Mouse (Mus musculus) yolk sac, embryonic 10.5 days (tissue): ENCODE data around the gene Mrpl30.

Source experiments
- DNase-seq: peaks from one replicate; pipeline ENCODE4 v3.0.0-alpha.2; 2017; ENCODE audit warnings: low spot score

Gene Mrpl30

GRCm38 (mm10) chr1:37890025-37890652, at the start of gene Mrpl30, which contains the start of gene Mitd1:
Mrpl30 (plus strand) TSS chr1:37890477.
Mitd1 (minus strand) TSS chr1:37890411.
- peak; percentile 87 for DNase-seq

GRCm38 (mm10) chr1:37846878-37847277, 43.4 kb upstream of the Mrpl30 start:
- no peak for DNase-seq

DNA sequence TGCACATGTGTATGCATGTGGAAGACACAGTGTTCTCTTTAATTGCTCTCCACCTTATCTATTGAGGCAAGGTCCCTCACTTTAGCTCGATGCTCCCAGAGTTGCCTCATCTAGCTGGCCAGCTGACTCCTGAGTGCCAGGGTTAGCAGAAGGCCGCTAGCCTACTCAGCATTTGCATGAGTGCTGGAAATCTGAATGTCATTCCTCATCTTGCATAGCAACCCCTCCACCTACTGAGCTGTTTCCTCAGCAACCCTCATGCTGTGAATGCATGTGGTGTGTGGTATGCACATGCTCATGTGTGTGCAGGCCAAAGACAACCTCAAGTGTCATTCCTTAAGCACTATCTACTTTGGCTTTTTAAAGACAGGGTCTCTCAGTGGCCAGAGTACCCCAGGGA, 39.6 kb upstream of the Mrpl30 start:
- DNase-seq = no peak

DNA sequence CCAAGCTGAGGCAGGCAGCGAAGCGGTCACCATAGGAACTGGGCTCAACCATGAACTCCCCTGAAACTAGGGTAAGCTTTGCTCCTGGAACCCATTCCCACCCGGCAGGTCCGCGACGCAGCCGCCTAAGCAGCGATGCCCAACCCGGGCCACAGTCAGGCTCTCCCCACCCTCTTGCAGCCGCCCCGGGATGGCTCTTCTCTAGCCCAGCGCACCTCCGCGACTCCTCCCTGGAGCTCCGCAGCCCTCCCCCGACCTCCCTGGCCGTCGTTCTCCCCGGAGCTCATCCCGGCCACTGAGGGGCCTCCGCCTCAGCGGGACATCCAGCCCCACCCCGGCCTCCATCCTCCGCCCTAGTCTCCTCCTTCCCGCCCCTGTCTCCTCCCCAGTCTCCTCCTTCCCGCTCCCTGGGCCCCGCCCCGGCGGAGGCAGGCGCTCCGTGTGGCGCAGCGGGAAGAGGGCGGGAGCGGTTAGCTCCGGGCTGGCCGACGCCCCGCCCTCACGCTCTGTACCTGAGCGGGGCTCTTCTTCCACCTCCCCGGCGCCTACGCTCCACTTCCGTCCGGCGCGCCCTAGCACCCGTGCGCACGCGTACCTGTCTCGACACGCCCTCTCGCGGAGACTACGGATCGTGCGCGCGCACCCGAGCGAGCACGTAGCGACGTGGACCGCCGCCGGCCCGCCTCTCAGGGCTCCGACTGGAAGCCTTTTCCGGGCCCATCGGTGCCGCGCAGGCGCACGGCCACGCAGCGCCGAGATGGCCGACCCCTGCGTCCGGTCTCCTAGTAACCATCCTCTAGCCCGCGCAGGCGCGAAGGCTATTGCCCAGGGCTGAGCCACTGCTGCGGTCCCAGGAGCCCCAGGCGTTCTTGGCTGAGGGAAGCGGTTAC, 25.5 kb upstream of the Mrpl30 start:
- DNase-seq = peak; percentile 99

- no peak for DNase-seq
Observed at GRCm38 (mm10) chr1:37865401-37866215, 24.7 kb upstream of the Mrpl30 start.

- no peak for DNase-seq
Observed at GRCm38 (mm10) chr1:37866286-37866685, 24.0 kb upstream of the Mrpl30 start, which contains the start of gene Tsga10. Tsga10 (minus strand) TSS chr1:37866429.

DNA sequence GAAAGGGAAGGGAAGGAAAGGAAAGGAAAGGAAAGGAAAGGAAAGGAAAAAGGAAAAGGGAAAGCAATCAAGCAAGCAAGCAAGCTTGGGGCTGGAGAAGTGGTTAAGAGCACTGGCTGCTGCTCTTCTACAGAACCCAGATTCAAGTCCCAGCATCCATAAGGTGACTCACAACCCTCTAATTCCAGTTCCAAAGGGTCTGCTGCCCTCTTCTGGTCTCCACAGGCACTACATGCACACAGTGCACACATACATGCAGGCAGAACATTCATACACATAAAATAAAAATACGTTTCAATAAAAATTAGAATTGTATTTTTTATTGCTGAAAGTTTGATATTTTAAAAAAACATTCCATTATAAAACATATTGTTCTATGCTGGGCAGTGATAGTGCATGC, 23.2 kb upstream of the Mrpl30 start:
- no peak for DNase-seq

DNA sequence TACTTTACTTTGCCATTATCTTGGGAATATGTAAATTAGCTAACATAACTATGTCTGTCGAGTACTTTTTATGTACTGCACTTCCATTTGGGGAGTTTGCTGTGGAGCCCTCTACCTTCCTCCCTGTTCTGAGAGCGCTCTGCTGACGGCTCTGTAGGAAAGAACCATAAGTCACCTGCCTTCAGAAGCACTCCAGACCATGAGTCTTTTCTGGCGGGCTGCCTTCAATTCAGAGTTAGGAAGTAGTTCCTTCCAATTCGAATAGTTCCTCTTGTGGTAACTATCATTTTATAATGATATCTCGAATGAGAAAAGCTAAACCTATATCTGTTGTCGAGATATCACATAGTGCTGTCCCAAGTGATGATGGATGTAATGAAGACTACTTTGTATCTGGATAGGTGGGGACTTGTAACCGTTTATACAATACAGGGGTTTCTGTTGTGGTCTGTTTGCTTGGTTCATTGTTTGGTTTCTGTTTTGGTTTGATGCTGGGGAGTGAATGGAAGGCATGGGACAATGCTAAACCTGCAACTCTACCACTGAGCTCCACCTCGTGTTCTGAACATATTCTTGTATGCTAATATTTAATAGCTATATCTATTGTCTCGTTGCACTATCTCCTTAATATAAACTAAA, 22.5 kb upstream of the Mrpl30 start:
- no peak for DNase-seq

DNA sequence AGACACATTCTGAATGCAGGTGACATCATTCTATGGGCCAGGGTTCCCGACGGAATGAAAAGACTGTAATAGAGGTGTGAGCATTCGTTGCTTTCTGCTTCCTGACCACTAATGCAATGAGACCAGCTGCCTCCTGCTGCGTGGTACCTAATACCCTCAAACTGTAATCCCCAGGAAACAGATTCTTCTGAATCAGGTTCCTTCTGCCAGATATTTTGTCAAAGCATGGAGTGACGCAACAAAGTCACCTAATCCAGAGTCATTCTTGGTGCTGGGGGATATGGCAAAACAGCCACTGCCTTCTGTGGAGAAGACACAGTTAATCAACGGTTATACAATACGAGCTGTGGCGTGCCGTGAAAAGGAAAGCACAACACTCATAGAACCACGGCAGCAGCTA, 21.6 kb upstream of the Mrpl30 start:
- no peak for DNase-seq

DNA sequence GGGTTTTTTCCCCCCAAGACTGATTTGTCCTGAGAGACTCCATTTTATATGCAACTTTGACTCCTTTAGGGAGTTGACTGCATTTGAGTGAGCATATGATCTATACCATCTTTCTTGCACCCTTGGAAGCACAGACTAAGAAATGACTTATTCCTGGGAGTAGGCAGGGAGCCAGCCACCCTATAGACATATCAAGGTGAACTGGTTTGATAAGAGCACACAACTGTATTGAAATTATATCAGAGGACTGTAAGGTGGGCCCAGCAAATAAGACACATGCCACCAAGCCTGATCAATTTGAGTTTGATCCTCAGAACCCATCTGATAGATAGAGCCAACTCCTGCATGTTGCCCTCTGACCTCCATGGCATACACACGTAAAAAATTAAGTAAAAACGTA, 20.9 kb upstream of the Mrpl30 start:
- no peak for DNase-seq

DNA sequence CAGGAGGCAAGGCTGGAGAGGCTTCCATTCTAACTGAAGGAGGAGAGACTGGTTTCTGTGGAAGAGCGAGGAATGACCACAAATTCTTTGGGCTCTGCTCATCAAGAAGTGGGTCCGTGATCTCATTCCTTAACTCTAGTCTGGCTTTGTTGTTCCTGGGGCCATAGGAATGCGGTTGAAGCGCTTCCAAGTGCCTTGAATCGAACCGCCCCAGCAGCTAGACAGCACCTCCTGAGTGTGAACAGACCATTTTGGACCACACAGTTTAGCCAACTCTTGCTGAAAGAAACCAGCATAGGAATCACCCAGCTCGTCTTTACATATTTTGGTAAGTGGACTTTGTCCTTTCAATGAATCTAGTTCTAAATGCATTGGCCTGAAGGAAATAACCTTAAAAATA, 18.6 kb upstream of the Mrpl30 start, which contains the start of gene Lipt1:
TSS of gene Lipt1 (plus strand) at position 35 of the 400 bp plus-strand sequence.
- DNase-seq = no peak

DNA sequence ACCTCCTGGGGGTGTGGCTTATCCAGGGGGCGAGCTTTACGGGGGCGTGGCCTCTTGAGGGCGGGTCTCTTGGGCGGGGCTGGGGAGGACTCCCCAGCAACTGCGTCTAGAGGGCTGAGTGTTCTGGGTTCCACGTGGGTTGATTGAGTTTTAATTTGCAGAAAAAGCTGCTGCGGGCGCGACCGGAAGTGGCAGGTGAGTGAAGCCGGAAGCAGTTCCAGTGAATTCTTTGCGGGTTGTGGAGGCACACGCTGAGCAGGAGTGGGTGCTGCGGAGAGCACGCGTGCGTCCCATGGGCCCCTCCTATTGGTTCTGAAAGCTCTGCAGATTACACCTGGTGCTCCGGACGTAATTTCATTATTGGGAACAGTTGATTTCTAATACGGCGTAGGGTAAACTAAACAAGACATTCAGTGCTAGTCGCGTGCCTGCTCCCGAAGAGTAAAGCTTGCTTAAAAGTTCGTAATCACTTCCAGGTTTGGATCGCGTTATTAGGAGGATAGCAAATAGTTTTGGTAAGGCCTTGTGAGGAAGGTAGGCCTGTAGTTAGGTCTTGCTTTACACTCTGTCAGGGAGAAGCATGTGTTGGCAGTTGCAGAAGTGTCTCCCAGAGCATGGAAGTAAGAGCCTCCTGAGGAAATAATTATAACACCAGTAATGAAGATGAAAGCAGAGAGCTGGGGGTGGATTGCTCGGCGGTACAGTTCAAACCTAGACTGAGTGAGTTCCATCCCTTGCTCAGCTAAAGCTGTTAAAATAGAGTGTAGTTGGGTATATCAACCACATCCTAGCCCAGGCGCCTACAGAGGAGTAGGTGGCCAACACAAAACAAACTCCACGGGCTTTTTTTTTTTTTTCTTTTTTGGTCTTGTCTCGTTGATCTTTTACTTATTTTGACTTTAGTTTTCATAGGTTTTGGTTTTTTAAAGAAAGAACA, 17.9 kb upstream of the Mrpl30 start:
- DNase-seq = peak; percentile 90

- no peak for DNase-seq
Observed at GRCm38 (mm10) chr1:37873157-37873556, 17.1 kb upstream of the Mrpl30 start.

DNA sequence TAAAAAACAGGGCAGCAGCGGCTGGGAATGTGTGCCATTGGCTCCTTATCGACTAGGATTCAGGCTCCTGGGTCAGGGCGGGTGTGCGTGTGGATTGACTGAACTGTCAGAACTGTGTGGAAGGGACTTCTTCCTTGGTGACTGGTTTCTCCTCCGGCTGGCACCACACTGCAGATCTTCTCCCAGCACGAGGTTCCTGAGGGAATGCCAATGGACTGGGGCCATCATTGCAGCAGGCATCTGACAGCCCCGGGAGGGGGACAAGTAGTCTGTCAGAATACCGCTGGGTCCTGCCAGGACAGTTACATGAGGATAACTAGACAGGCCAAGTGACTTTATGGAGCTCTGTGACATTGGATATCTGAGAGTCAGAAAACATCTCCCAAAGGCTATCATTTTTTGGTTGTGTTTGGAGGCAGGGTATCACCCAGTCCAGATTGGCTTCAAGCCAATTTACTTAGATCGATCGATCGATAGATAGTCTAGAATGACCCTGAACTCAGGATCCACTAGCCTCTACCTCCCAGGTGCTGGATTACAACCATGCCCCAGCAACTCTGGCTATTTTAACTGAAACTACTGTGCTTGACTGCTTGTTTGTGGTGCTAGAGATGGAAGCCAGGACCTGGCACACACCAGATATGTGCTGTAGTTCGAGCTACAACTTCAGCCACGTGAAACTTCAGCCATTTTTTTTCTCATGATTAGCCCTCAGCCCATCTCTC, 12.4 kb upstream of the Mrpl30 start:
- DNase-seq = no peak

- no peak for DNase-seq
Observed at GRCm38 (mm10) chr1:37883411-37883810, 6.9 kb upstream of the Mrpl30 start.

- DNase-seq = no peak
Observed at GRCm38 (mm10) chr1:37884451-37884850, 5.8 kb upstream of the Mrpl30 start.

DNA sequence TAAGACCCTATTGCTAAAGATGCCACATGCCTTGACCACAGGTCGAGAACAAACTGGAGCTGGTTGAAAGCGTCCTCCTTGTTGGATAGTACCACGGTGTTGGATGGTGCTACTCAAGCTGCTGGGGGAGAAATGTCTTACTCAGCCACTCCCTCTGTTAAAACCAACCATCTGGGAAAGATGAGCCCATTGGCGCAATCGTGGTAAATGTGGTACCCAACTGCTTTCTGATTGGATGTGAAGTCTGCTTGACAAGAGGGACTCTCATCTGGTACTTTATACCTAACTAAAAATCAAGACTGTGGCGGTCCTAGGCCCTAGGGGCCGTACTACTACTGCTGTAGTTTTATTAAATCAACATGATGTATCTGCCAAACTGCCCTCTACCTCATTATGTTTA, 1.1 kb upstream of the Mrpl30 start:
- no peak for DNase-seq

- DNase-seq = no peak
Observed at GRCm38 (mm10) chr1:37891400-37891799, 1.1 kb downstream of the Mrpl30 start.

DNA sequence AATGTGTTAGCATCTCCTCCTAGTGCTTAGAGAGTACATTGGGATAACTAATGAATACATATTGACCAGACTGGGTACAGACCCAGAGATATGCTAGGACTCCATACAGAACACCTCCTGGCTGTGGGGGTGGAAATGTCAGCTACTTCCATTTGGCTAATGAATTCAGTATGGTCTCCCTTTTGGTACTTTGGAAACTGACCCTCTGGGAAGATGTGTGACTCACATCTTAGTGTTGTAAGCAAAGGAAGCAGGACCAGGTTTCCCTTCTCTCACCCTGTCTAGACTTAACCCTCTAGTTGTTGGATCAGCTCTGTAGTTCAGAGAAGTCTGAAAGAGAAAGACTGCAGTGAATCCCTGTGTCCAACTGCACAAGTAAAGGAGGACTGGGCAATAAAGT, 4.3 kb downstream of the Mrpl30 start:
- no peak for DNase-seq

DNA sequence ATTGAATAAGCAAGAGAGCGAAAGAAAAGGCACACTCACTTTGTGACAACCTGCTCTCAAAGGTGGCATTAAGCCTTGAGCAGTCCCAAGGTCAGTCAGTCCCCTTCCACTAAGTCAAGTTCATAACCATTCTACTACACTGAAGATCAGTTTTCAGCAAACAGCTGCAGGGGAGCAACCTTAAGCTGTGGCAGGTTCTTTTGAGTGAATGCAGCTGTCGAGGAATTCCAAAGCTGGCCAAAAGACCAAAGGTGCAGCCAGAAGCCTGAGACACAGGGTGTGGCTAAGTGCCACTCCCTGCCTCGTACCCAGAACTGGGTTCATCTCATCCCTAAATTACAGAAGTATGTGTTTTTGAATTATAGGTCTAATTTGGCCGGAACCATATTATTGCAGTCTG, 9.5 kb downstream of the Mrpl30 start:
- DNase-seq = no peak
